In genomic region chr3:95687524-95688421, GRCm38 (mm10) we compare ENCODE assay signal across 9 mouse cellular contexts. TPM values are rescaled to one million over a fixed set of nuclear protein-coding genes. Genes with fewer than 3 reads are reported as not detected.
DNase-seq lines count a peak whose midpoint lies in the region; ATAC-seq and TF ChIP-seq lines count a peak whose summit lies in the region.
"Had no signal": no experiment of that assay in that cellular context is flagged by ENCODE, and none has a peak within 500 bp of the region (broad histone marks: within the 10 kb centered on the region; RNA-seq: fewer than 3 reads in every experiment).

Gene Adamtsl4 (minus strand): TSS chr3:95687917.

- no peak within 1 kb of the TSS for H3K27ac ChIP-seq in bone marrow macrophage, adult 2 months (ENCODE audit: insufficient read depth, low read depth, low read length)
- peak within 1 kb of the TSS; percentile 92 for H3K27ac ChIP-seq in heart, embryonic 16.5 days (ENCODE audit: low read length)
- no peak within 1 kb of the TSS for H3K27ac ChIP-seq in macrophage

- H3K4me3 ChIP-seq in bone marrow macrophage, adult 2 months (ENCODE audit: insufficient read depth, low read length), result peak within 1 kb of the TSS; percentile 63
- H3K4me3 ChIP-seq in heart, embryonic 16.5 days (ENCODE audit: low read length), result peak within 1 kb of the TSS; percentile 61
- peak within 1 kb of the TSS; percentile 23; the same call in 1 of the 2 replicates for H3K4me3 ChIP-seq in macrophage (ENCODE audit: inconsistent target)

- peak; percentile 81 for ATAC-seq in erythroid progenitor cell, adult 5-6 weeks (replicated peaks; ENCODE audit: low FRiP score, poor library complexity, severe bottlenecking)
- ATAC-seq in heart, embryonic 16.5 days (replicated peaks; ENCODE audit: extremely low read depth, insufficient read depth, low FRiP score), result peak; percentile 64

- DNase-seq in kidney, adult 11 months, result peak; percentile 53
- DNase-seq in kidney, adult 9 months, result no peak
- peak; percentile 75 to 88 for DNase-seq in kidney, postnatal 36 days
- peak; percentile 50 for DNase-seq in spleen, adult 12 weeks (ENCODE audit: low spot score)

- H3K9ac ChIP-seq in heart, embryonic 16.5 days (ENCODE audit: low read length), result peak within 1 kb of the TSS; percentile 76

- peak within 1 kb of the TSS; percentile 76 for H3K4me2 ChIP-seq in heart, embryonic 16.5 days (ENCODE audit: low read depth, low read length)

- no peaks in the 10 kb centered on the region for H3K27me3 ChIP-seq in heart, embryonic 16.5 days (ENCODE audit: control insufficient read depth, insufficient read depth, low read length)
- H3K27me3 ChIP-seq: CH12.LX had no signal

- no peak for TF ChIP-seq POLR2A in bone marrow macrophage, adult 2 months (IDR thresholded peaks at IDR 0.05; ENCODE audit: borderline replicate concordance, low read depth, low read length)

- H3K79me2 ChIP-seq in macrophage (ENCODE audit: inconsistent target), result no peaks in the 10 kb centered on the region

- H3K4me1 ChIP-seq in bone marrow macrophage, adult 2 months (ENCODE audit: control insufficient read depth, insufficient read depth, low read length), result peaks cover 18% of the 10 kb centered on the region
- H3K4me1 ChIP-seq in heart, embryonic 16.5 days (ENCODE audit: control insufficient read depth, insufficient read depth, low read length), result peaks cover 57% of the 10 kb centered on the region

- H3K9me3 ChIP-seq in heart, embryonic 16.5 days (replicated peaks; ENCODE audit: control insufficient read depth, low read length), result 0 out of 2 replicates have a peak, but pooled peaks cover 2% of the 10 kb centered on the region

- no peaks in the 10 kb centered on the region for H3K36me3 ChIP-seq in heart, embryonic 16.5 days (ENCODE audit: control insufficient read depth, insufficient read depth)
- no peaks in the 10 kb centered on the region for H3K36me3 ChIP-seq in macrophage (ENCODE audit: inconsistent target)

- TF ChIP-seq CTCF in bone marrow macrophage, adult 2 months (IDR thresholded peaks at IDR 0.05; ENCODE audit: low read depth, low read length), result no peak

- 5% methylated on average over 50 of the region's 50 CpGs for WGBS in heart, embryonic 16.5 days
- WGBS in macrophage (ENCODE audit: missing documents), result 18% methylated on average over 30 of the region's 50 CpGs

RNA-seq across cellular contexts. Expression of gene Adamtsl4, which starts in this region (rescaled TPM):
- 2.4 and 2.6 TPM in 2 replicates for polyA plus RNA-seq in bone marrow macrophage, adult 2 months (2012; ENCODE audit: insufficient read depth, insufficient read length, missing spikeins)
- total RNA-seq in erythroid progenitor cell, adult 5-6 weeks (2015; ENCODE audit: low replicate concordance), result 0.84 TPM in 1 of 2 replicates, not detected in the other
- total RNA-seq in erythroid progenitor cell, adult 5-6 weeks (2017; ENCODE audit: low replicate concordance), result 0.39 and 1.2 TPM in 2 replicates
- 8.5 and 13.7 TPM in 2 replicates for polyA plus RNA-seq in heart, embryonic 16.5 days (2015; fragmentation: Nextera tagmentation; extraction: Ambion mirVana)
- 1 to 10 TPM in 21 of 26 experiments, under 1 TPM in 5; 0.40 to 8.2 (median 3.2) TPM for total RNA-seq in macrophage (2018; cell fraction: chromatin; rRNA removed)
- total RNA-seq in macrophage (2018; cell fraction: cytosol; rRNA removed), result 1 to 10 TPM in 13 of 26 experiments, under 1 TPM in 13; 0.22 to 4.1 (median 1.2) TPM
- total RNA-seq in macrophage (2018; cell fraction: nucleus; rRNA removed), result 1 to 10 TPM in 21 of 26 experiments, under 1 TPM in 5; 0.21 to 9.6 (median 2.3) TPM
- 0.38 to 3.1 TPM (median 1.9 TPM) in 3 replicates for polyA plus RNA-seq in macrophage (2018)
